Mouse (Mus musculus): ENCODE data around the gene Dennd2c.

DNA sequence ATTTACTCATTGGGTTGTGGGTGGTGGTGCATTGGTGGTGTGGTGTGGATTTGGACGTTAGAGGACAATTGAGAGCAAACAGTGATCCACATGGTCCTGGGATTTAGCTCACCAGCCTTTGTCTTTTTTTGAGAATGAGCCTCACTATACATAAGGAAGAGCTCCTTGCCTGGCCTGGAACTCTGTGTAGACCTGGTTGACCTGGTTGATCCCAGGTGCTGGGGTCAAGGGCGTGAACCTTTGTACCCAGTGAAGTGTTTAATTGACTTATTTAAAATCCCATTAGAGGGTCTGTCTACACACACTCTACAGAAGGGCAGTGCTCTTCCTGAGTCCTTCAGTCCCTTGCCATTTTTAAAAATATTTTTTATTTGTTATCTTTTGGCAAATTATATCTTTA is 42.9 kb downstream of the Dennd2c start:
- TF ChIP-seq CTCF (IDR thresholded peaks at IDR 0.05; ENCODE audit: low read depth, low read length) (no peak), POLR2A (IDR thresholded peaks at IDR 0.05; ENCODE audit: extremely low read depth, insufficient read depth, low read length) (no peak)

Measured in liver, adult 2 months (tissue).